Comparison of ENCODE assay signal across 9 mouse cellular contexts in the genomic region with DNA sequence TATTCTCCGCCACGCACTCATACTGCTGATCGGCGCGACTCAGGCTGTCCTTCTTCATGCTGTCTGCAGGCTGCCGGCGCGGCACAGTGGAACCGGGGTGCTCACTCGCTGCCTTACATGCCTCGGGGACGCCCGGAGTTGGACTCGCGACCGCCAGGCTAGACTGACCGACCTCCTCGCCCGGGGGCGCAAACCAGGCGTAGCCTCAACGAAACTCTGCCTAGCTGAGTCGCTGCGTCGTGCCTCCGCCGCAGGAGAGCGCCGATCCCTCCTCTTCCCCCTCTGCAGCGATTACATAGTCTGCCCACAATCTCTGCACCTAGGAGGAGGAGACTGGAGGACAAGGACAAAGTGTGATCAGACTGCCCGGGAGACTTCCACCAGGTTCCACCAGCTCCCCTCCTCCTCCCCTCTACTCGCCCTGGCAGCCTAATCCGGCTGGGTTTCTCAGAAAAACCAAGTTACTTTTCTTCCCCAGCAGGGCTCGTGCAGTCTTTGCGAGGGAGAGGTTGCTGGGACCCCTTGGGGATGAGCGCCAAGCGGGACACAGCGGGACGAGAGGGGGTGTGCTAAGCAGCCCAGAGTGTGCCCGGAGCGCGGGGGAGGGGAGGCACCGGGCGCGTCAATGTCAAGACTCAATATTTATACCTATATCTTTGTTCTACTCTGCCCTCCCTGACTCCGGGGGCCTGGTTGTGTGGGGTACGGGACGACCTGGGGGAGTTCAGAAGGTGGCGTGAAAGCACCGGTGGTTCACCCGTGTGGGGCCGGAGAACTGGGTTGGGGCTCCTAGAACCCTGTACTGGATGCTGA.
DNase-seq lines count a peak whose midpoint lies in the region; ATAC-seq and TF ChIP-seq lines count a peak whose summit lies in the region.
"Had no signal": no experiment of that assay in that cellular context is flagged by ENCODE, and none has a peak within 500 bp of the region (broad histone marks: within the 10 kb centered on the region; RNA-seq: fewer than 3 reads in every experiment).

No protein-coding gene starts in this region.

- H3K4me2 ChIP-seq in heart, embryonic 12.5 days, result peak overlapping the region; percentile 87
- H3K4me2 ChIP-seq in forebrain, postnatal 0 days (ENCODE audit: low read depth), result peak overlapping the region; percentile 63

- 0 out of 2 replicates have a peak, but pooled peaks cover 3% of the 10 kb centered on the region for H3K9me3 ChIP-seq in heart, embryonic 12.5 days (replicated peaks)
- no peaks in the 10 kb centered on the region for H3K9me3 ChIP-seq in ES-E14 (ENCODE audit: control insufficient read depth, insufficient read depth, low read depth, low read length)
- H3K9me3 ChIP-seq in forebrain, postnatal 0 days (ENCODE audit: low read length), result no peaks in the 10 kb centered on the region
- peaks cover 10% of the 10 kb centered on the region; the same call in 1 of the 2 replicates for H3K9me3 ChIP-seq in midbrain, embryonic 10.5 days (replicated peaks)

- no peak overlapping the region for H3K27ac ChIP-seq in heart, embryonic 12.5 days (ENCODE audit: poor library complexity, severe bottlenecking)
- H3K27ac ChIP-seq in ES-E14 (ENCODE audit: insufficient read depth, low read depth, low read length, poor library complexity, severe bottlenecking), result no peak overlapping the region
- H3K27ac ChIP-seq in forebrain, postnatal 0 days (ENCODE audit: low read depth, low read length), result no peak overlapping the region
- 0 out of 2 replicates have a peak overlapping the region, but pooled peaks have one; percentile 13 for H3K27ac ChIP-seq in midbrain, embryonic 10.5 days (replicated peaks)

- H3K27me3 ChIP-seq in heart, embryonic 12.5 days (replicated peaks), result 0 out of 2 replicates have a peak, but pooled peaks cover 4% of the 10 kb centered on the region
- no peaks in the 10 kb centered on the region for H3K27me3 ChIP-seq in forebrain, postnatal 0 days (ENCODE audit: insufficient read depth, low read length)
- H3K27me3 ChIP-seq in midbrain, embryonic 10.5 days (ENCODE audit: low read depth, poor library complexity, severe bottlenecking), result peaks cover 14% of the 10 kb centered on the region
- H3K27me3 ChIP-seq: CH12.LX had no signal

- peak overlapping the region; percentile 49 for H3K4me3 ChIP-seq in heart, embryonic 12.5 days
- peak overlapping the region; percentile 53 to 61 for H3K4me3 ChIP-seq in ES-E14 (ENCODE audit: insufficient read depth in 1 of 2, low read depth in 1 of 2, low read length in 2 of 2, poor library complexity in 1 of 2, severe bottlenecking in 1 of 2)
- peak overlapping the region; percentile 32 for H3K4me3 ChIP-seq in forebrain, postnatal 0 days (ENCODE audit: low read depth, low read length)
- peak overlapping the region; percentile 56 for H3K4me3 ChIP-seq in midbrain, embryonic 10.5 days

- no peaks in the 10 kb centered on the region for H3K4me1 ChIP-seq in heart, embryonic 12.5 days (replicated peaks)
- peaks cover 0 to 3% of the 10 kb centered on the region in 2 experiments; a peak in 1 of 4 replicates for H3K4me1 ChIP-seq in ES-E14 (ENCODE audit: control insufficient read depth in 2 of 2, insufficient read depth in 2 of 2, low read length in 2 of 2, poor library complexity in 1 of 2)
- H3K4me1 ChIP-seq in forebrain, postnatal 0 days (ENCODE audit: insufficient read depth), result no peaks in the 10 kb centered on the region
- peaks cover 5% of the 10 kb centered on the region; the same call in 1 of the 2 replicates for H3K4me1 ChIP-seq in midbrain, embryonic 10.5 days

- no peak overlapping the region for H3K9ac ChIP-seq in heart, embryonic 12.5 days
- 0 out of 2 replicates have a peak overlapping the region, but pooled peaks have one; percentile 11 for H3K9ac ChIP-seq in ES-E14 (ENCODE audit: insufficient read depth, low read depth, low read length, poor library complexity, severe bottlenecking)
- no peak overlapping the region for H3K9ac ChIP-seq in forebrain, postnatal 0 days

- DNase-seq in heart, postnatal 4 days, result no peak
- DNase-seq in ES-E14 (ENCODE audit: low read depth, low spot score), result peak; percentile 48
- peak; percentile 0 for DNase-seq in forebrain, postnatal 0 days
- peak; percentile 32 for DNase-seq in midbrain, embryonic 10.5 days (ENCODE audit: low spot score)
- DNase-seq in yolk sac, embryonic 10.5 days (ENCODE audit: low spot score), result no peak
- no peak for DNase-seq in thymus, postnatal 14 days

- no peaks in the 10 kb centered on the region for H3K36me3 ChIP-seq in heart, embryonic 12.5 days
- H3K36me3 ChIP-seq in ES-E14 (ENCODE audit: control insufficient read depth, insufficient read depth, low read length, poor library complexity, severe bottlenecking), result no peaks in the 10 kb centered on the region
- no peaks in the 10 kb centered on the region for H3K36me3 ChIP-seq in forebrain, postnatal 0 days (ENCODE audit: insufficient read depth)
- no peaks in the 10 kb centered on the region for H3K36me3 ChIP-seq in midbrain, embryonic 10.5 days

- no peak for ATAC-seq in heart, embryonic 12.5 days (ENCODE audit: insufficient number of reproducible peaks, low FRiP score)
- peak; percentile 36 for ATAC-seq in forebrain, postnatal 0 days
- ATAC-seq in megakaryocyte progenitor cell, adult 5-6 weeks (replicated peaks; ENCODE audit: poor library complexity), result no peak

- no peak for TF ChIP-seq CTCF in forebrain, postnatal 0 days (IDR thresholded peaks at IDR 0.05; ENCODE audit: low read depth)

- in situ Hi-C loops in ES-E14 (cut with MboI; ENCODE audit: low sequenced_read_pairs in 2 of 2, unreplicated experiment in 2 of 2), result no loop called here

- WGBS in heart, embryonic 12.5 days, result 14% methylated on average over 50 of the region's 52 CpGs
- WGBS in forebrain, postnatal 0 days, result 36% methylated on average over 51 of the region's 52 CpGs
- WGBS in midbrain, embryonic 10.5 days, result 22% methylated on average over 51 of the region's 52 CpGs

TF ChIP-seq in ES-E14, 5 proteins besides CTCF, POLR2A, EP300 and RAD21:
- TF ChIP-seq CHD2 (IDR thresholded peaks at IDR 0.05; ENCODE audit: low read depth, low read length) (no peak), HCFC1 (IDR thresholded peaks at IDR 0.05; ENCODE audit: borderline replicate concordance, insufficient read depth, low read length) (no peak)

Comparison
In these comparisons a context has a peak if more than half of its experiments do, and no peak if none do; other contexts are left out.
1. DNase-seq: peak in ES-E14 (single experiment), forebrain, postnatal 0 days (single experiment) and midbrain, embryonic 10.5 days (single experiment); none in heart, postnatal 4 days (single experiment), yolk sac, embryonic 10.5 days (single experiment) and thymus, postnatal 14 days (single experiment).
2. Peak in every context shown above with its lines, with median percentiles within 50 percentile points of each other: H3K4me3 ChIP-seq.